ENCODE assay signal across 1 mouse cellular context in genomic region chr10:11151644-11152043, GRCm38 (mm10).
A peak's percentile ranks its signal among the peaks of the same experiment; 100 is the strongest.
TF ChIP-seq lines count a peak whose summit lies in the region.

No protein-coding gene starts in this region.

TF ChIP-seq in MEL, 35 proteins besides CTCF, POLR2A, EP300 and RAD21 (continued from another document):
- TF ChIP-seq NRF1 (IDR thresholded peaks at IDR 0.05; ENCODE audit: insufficient read depth, low read depth, low read length, poor library complexity, severe bottlenecking): no peak
- no peak for TF ChIP-seq SMC3 (IDR thresholded peaks at IDR 0.05; ENCODE audit: low read depth, low read length)
- no peak for TF ChIP-seq E2F4 (IDR thresholded peaks at IDR 0.05; ENCODE audit: borderline replicate concordance, low read depth, low read length)
- TF ChIP-seq ZNF384 (IDR thresholded peaks at IDR 0.05; ENCODE audit: low read depth, low read length): no peak
- peak; percentile 23; the same call in 1 of the 2 replicates for TF ChIP-seq POLR2AphosphoS2 (IDR thresholded peaks at IDR 0.05; ENCODE audit: low read length)
- no peak for TF ChIP-seq RCOR1 (IDR thresholded peaks at IDR 0.05; ENCODE audit: low read depth, low read length)
- TF ChIP-seq ZKSCAN1 (IDR thresholded peaks at IDR 0.05; ENCODE audit: low read depth, low read length): no peak
- TF ChIP-seq TBP (IDR thresholded peaks at IDR 0.05; ENCODE audit: low read depth, low read length): no peak
- no peak for TF ChIP-seq MYB (IDR thresholded peaks at IDR 0.05; ENCODE audit: low read depth, low read length)
- no peak for TF ChIP-seq BHLHE40 (IDR thresholded peaks at IDR 0.05; ENCODE audit: borderline replicate concordance, low read depth, low read length)
TF ChIP-seq in MEL: peak in this region for 7.
